Mouse (Mus musculus): ENCODE results near the gene Olfr223.
"Not testable (repeated sequence)": the region's sequence is repeated elsewhere in the genome, so short reads cannot be mapped to it uniquely, and the experiment has no call there.

The Olfr223 gene

GRCm38 (mm10) chr11:59593189-59593588 lies at the start of gene Olfr223:
Gene Olfr223 (minus strand): TSS chr11:59593289.
- DNase-seq = no peak

- no peak for DNase-seq
Observed at GRCm38 (mm10) chr11:59642420-59642819, 49.3 kb upstream of the Olfr223 start.

DNA sequence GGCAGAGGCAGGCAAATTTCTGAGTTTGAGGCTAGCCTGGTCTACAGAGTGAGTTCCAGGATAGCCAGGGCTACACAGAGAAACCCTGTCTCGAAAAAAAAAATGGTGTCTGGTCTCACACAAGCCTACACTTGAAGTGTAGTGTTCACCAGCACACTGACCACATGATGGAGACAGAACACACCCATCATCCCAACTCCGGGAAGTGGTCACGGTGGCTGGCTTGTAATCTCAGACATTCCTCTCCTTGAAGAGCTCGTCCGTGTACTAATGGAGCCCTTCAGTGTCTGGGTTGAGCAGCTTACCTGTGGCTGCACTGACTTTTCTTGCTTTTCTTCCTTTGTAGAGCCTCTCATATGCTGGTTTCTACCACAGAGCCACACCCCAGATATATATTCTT lies 48.1 kb upstream of the Olfr223 start:
- no peak for DNase-seq

DNA sequence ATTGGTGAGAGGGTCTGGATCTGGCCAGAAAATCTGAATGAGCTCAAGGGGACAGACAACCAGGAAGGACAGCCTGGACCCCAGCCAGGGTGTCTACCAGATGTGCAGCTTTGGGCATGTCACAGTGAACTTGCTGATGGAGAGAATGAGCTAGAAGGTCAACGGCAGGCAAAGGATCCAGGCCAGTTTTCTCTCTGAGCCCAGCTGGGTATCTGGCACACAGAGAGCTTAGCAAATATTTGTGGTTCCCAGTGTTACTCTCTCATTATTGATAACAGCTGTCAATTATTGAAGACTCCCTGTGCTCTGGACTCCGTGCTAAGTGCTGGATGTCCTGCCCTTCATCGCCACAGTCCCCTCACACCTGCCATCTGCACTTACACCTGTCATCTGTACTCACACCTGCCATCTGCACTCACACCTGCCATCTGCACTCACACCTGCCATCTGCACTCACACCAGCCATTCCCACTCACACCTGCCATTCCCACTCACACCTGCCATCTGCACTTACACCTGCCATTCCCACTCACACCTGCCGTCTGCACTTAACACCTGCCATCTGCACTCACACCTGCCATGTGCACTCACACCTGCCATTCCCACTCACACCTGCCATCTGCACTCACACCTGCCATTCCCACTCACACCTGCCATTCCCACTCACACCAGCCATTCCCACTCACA lies 47.0 kb upstream of the Olfr223 start:
- DNase-seq = no peak

- no peak for DNase-seq
Observed at GRCm38 (mm10) chr11:59636695-59637414, 43.8 kb upstream of the Olfr223 start.

DNA sequence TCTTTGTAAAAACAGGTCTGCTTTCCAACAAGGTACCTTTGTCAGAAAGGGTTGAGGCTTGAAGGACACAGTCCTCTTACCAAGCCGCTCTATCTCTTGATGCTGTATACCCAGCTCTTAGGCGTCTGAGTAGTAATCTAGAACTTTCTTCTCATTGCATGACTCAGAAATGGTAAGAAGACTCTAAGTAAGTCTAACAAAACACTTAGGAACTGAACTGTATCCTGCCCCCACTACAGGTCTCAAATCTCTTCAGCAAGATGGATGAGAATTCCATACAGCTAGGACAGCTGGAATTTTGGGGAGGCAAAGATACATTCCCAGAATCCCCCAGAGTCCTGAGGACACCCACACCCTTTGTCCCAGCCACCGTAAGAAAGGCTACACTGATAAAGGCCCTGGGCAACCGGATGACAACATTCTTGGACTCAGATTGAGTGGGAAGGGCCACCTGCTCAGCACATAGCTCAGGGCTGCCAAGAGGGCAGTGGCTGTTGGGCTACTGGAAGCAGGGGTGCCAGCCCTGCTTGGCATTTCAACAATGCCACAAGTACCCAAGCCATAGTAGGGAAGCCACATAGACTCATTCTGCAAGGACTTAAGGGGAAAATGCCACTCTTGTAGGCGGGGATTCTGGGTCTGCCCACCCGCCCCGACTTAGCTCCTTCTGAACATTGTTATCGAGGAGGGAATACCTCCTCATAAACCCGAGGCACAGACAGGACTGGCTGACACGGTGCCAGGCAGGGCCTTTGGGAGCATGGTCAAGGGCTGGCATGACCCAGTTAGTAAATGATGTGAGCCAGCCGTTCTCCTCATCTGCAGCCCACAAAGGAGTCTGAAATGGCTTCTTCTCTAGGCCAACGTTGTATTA lies 43.0 kb upstream of the Olfr223 start:
- no peak for DNase-seq

- no peak for DNase-seq
Observed at GRCm38 (mm10) chr11:59635251-59635795, 42.2 kb upstream of the Olfr223 start.

GRCm38 (mm10) chr11:59634001-59634660 lies 41.0 kb upstream of the Olfr223 start:
- DNase-seq = no peak

DNA sequence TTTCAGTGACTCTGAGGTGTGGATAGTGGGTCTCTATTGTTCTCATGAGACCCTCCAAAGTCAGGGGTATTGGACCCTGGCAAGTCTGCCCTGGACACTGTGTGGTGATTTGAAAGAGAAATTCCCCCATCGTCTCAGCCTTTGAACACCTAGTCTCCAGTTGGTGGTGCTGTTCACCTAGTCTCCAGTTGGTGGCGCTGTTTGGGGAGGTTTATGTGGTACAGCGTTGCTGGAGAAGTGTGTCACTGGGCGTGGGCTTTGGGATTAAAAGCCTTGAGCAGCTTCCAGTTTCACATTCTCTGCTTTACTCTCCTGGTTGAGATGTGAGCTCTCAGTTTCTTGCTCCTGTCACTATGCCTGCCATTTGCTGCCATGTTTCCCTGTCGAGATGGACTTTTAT lies 39.9 kb upstream of the Olfr223 start:
- DNase-seq = peak; percentile 29

DNA sequence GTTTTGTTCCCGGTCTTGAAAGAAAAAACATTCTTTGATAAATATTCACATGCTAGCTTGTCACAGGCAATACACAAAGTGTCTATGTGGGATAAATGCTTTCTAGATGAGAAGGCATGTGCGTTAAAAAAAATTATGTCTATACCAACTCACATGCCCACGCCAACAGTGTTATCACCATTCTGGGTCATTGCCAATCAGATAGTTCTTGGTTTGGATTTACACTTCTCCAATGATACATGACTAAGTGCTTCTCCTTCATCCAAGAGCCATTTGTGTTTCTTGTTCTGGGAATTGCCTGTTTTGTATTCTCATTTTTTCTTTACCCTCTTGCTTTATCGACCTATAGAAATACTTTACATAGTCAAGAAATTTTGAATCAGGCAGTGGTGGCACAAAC lies 38.9 kb upstream of the Olfr223 start:
- no peak for DNase-seq

DNA sequence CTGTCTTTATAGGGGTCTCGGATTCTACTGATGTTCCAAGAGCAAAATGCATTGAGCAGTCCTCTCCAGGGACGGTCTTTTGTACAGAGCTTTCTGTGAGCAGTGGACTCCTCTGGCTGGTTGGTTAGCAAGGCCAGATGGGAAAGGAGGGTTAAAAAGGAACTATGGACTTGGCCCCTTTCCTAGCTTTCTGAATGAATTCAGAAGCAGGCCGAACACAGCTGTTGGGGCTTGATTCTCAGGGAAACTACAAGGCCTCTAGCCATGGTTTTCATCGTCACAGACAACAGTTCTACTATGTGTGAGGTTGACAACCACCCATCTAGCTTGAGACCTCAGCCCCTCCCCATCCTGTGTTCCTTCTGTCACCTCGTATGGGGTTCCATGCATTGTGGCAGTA lies 36.8 kb upstream of the Olfr223 start:
- no peak for DNase-seq

DNA sequence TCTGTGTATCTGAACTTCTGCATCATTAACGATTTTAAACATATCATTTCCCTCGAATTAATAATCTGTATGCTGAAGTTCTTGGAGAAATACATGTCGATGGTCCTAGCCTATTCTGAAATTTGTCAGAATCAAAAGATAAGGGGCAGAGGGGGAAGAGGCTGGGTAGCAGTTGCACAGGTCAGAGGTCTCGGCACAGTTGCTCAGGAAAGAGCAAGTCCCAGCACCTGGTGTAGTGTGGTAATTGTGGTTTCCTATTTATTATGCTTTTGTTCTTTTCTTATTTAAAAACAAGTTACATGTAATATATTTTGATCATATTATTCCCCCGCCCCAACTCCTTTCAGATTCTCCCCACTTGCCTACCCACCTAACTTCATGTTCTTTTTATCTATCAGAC lies 35.1 kb upstream of the Olfr223 start:
- no peak for DNase-seq

DNA sequence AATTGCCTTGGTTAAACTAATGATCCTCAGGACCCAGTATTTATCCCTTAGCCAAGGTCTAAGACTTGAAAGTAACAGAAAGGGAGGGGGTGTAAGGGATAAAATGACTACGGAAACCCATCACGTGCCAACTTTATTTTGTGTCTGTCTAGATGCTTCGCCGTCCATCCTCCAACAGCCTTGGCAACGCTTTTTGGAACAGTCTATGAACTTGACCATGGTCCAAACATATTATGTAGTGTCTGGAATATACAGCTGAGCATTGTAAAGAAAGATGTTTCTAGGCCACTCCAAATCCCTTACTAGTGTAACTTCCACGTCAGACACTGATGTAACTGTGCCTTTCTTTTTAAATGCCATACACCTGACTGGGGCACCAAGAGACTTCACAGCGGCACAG lies 33.1 kb upstream of the Olfr223 start:
- DNase-seq = no peak

GRCm38 (mm10) chr11:59624017-59624630 lies 31.0 kb upstream of the Olfr223 start:
- peak; percentile 53 for DNase-seq

DNA sequence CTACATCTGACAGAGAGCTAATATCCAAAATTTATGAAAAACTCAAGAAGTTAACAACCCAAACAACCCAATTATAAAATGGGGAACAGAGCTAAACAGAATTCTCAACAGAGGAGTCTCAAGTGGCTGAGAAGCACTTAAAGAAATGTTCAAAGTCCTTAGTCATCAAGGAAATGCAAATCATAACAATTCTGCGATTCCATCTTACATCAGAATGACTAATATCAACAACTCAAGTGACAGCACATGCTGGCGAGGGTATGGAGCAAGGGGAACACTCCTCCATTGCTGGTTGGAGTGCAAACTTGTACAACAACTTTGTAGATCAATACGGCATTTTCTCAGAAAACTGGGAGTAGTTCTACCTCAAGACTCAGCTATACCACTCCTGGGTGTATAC lies 29.1 kb upstream of the Olfr223 start:
- no peak for DNase-seq

DNA sequence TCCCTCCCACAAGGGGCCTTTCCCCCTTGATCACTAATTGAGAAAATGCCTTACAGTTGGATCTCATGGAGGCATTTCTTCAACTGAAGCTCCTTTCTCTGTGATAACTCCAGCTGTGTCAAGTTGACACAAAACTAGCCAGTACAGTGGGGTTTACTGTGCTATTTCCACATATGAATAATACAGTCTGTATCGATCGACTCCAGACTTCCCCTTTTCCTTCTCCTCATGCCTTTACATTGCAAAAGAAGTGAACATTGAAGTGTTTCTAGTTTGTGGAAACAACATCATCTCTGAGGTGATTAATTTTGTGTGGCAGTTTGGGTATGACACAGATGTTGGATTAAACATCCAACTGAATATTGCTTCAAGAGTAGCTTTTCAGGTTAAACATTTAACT lies 23.9 kb upstream of the Olfr223 start:
- not testable (repeated sequence) for DNase-seq

GRCm38 (mm10) chr11:59614120-59614519 lies 21.0 kb upstream of the Olfr223 start:
- peak; percentile 16 for DNase-seq

- no peak for DNase-seq
Observed at GRCm38 (mm10) chr11:59611646-59612045, 18.6 kb upstream of the Olfr223 start.

GRCm38 (mm10) chr11:59602287-59602686 lies 9.2 kb upstream of the Olfr223 start:
- DNase-seq = no peak

DNA sequence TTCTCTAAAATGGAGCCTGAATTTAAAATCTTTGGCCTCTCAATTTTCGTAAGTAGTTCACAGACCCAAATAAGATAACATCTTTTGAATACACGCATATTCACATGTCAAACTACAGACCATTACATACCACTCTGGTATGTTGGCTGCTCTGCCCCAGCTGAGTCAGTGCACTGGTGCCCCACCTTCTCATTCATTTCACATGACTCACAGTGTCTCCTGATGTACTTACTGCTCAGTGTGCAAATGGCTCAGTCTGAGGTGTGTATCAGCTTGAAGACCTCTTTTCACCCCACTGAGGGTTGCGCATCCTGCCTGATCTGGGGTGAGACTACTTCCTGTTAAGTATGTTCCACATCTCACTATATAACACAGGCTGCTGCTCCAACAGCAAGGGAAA lies 7.8 kb upstream of the Olfr223 start:
- DNase-seq = no peak

- no peak for DNase-seq
Observed at GRCm38 (mm10) chr11:59599211-59599610, 6.1 kb upstream of the Olfr223 start.

DNA sequence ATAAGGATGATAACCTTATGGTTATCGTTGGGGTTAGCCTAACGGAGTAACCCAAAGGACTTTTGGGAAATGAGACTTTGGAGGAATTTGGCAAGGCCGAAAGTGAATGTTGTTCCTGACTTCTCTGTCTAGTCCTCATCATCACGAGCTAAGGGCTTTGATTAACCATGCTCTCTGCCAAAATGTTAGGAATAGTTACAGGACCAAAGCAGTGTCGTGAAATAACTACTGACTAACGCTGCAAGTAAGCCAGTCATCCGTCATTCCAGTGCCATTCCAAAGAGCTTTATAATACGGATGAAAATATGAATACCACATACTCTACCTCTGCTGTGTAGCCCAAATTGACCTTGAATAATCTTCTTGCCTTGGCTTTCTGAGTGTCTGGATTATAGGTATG lies 3.9 kb upstream of the Olfr223 start:
- DNase-seq = no peak
